Mouse (Mus musculus): ENCODE measurements around the gene Ankrd22. TPM values are rescaled to one million over a fixed set of nuclear protein-coding genes. Genes with fewer than 3 reads are reported as not detected.

Gene Ankrd22
- polyA plus RNA-seq, 1 experiment from 2014 or later = 0.14 TPM

DNA sequence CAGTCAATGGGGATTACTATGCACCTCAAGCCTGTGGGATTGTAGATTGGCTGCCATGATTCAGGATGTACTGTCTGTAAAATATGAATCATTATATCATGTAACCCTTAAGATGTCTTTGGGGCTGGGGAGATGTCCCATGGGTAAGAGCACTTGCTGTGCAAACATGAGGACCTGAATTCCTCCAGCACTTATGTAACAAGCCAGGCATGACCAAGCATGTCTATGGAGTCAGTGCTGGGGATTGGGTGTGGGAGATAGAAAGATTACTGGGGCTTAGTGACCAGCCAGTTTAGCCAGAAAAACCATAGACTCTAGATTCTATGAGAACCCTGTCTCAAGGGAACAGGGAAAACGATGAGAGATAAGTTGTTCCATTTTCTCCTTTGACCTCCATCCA, 46.8 kb downstream of the Ankrd22 start:
- DNase-seq (ENCODE audit: low spot score) (no peak), ATAC-seq (no peak)
- TF ChIP-seq CTCF (IDR thresholded peaks at IDR 0.05) (no peak), EP300 (IDR thresholded peaks at IDR 0.05) (no peak)
- H3K4me3 ChIP-seq (ENCODE audit: low read depth, low read length) = no peak overlapping the region
- no peaks in the 10 kb centered on the region for H3K9me3 ChIP-seq (ENCODE audit: low read length)
- no peak overlapping the region for H3K4me2 ChIP-seq (replicated peaks; ENCODE audit: low read depth, low read length)
- no peak overlapping the region for H3K9ac ChIP-seq (replicated peaks; ENCODE audit: low read depth)
- no peak overlapping the region for H3K27ac ChIP-seq (ENCODE audit: low read length)
- H3K4me1 ChIP-seq (ENCODE audit: insufficient read depth, low read depth, low read length) = no peaks in the 10 kb centered on the region
- WGBS = 61% methylated on average over 1 of the region's 1 CpGs
- no peaks in the 10 kb centered on the region for H3K27me3 ChIP-seq (replicated peaks; ENCODE audit: insufficient read depth, low read length)
- no peaks in the 10 kb centered on the region for H3K36me3 ChIP-seq (ENCODE audit: insufficient read depth, low read length)

DNA sequence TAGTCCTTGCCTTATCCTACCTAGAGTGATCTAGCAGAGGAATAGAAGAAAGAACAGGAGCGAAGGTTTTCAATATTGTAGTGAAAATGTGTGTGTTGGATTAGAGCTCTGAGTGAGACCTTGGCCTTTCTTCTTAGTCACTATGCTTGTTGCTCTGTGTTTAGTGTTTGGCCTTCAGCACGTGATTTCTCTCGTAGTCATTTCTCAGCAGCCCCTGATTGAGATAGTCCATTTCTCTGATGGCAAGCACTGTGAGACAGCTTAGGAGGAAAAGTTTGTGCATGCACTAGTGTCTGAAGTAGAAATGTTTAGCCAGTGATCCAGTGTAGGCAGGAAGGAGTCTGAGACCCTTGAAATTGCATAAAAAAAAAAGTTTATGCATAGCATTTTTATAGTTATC, 61.0 kb downstream of the Ankrd22 start:
- no peaks in the 10 kb centered on the region for H3K9me3 ChIP-seq (ENCODE audit: low read length)
- H3K27me3 ChIP-seq (replicated peaks; ENCODE audit: insufficient read depth, low read length) = no peaks in the 10 kb centered on the region
- TF ChIP-seq EP300 (IDR thresholded peaks at IDR 0.05) = no peak
- TF ChIP-seq CTCF (IDR thresholded peaks at IDR 0.05) = no peak
- H3K36me3 ChIP-seq (ENCODE audit: insufficient read depth, low read length) = no peaks in the 10 kb centered on the region
- ATAC-seq (no peak), DNase-seq (ENCODE audit: low spot score) (no peak)
- no peak overlapping the region for H3K9ac ChIP-seq (replicated peaks; ENCODE audit: low read depth)
- H3K4me2 ChIP-seq (replicated peaks; ENCODE audit: low read depth, low read length) = no peak overlapping the region
- H3K4me3 ChIP-seq (ENCODE audit: low read depth, low read length) = no peak overlapping the region
- no peak overlapping the region for H3K27ac ChIP-seq (ENCODE audit: low read length)
- 89% methylated on average over 3 of the region's 3 CpGs for WGBS
- no peaks in the 10 kb centered on the region for H3K4me1 ChIP-seq (ENCODE audit: insufficient read depth, low read depth, low read length)

DNA sequence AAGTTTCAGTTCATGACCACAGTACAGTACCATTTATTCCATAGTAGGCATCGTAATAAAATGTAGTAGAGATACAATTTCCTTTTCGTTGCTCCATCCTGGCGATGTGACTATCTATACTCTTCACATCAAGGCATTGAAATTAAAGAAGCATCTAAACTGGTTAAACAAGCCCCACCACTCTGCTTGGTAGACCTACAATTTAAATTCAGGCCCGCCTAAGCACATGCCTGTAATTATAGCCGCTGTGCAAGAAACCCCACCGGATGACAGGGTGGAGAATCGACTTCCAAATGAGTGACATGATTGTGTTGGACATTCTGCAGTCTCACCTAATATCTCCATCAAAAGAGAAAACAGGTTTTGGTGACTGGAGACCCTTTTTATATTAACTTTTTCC, 64.0 kb downstream of the Ankrd22 start:
- DNase-seq (ENCODE audit: low spot score) = no peak
- H3K9me3 ChIP-seq (ENCODE audit: low read length) = no peaks in the 10 kb centered on the region
- WGBS = 87% methylated on average over 7 of the region's 7 CpGs
- no peak overlapping the region for H3K27ac ChIP-seq (ENCODE audit: low read length)
- ATAC-seq = no peak
- no peak overlapping the region for H3K4me3 ChIP-seq (ENCODE audit: low read depth, low read length)
- TF ChIP-seq EP300 (IDR thresholded peaks at IDR 0.05) = no peak
- TF ChIP-seq CTCF (IDR thresholded peaks at IDR 0.05) = no peak
- H3K9ac ChIP-seq (replicated peaks; ENCODE audit: low read depth) = no peak overlapping the region
- H3K27me3 ChIP-seq (replicated peaks; ENCODE audit: insufficient read depth, low read length) = no peaks in the 10 kb centered on the region
- H3K4me1 ChIP-seq (ENCODE audit: insufficient read depth, low read depth, low read length) = no peaks in the 10 kb centered on the region
- H3K4me2 ChIP-seq (replicated peaks; ENCODE audit: low read depth, low read length) = no peak overlapping the region
- H3K36me3 ChIP-seq (ENCODE audit: insufficient read depth, low read length) = no peaks in the 10 kb centered on the region

DNA sequence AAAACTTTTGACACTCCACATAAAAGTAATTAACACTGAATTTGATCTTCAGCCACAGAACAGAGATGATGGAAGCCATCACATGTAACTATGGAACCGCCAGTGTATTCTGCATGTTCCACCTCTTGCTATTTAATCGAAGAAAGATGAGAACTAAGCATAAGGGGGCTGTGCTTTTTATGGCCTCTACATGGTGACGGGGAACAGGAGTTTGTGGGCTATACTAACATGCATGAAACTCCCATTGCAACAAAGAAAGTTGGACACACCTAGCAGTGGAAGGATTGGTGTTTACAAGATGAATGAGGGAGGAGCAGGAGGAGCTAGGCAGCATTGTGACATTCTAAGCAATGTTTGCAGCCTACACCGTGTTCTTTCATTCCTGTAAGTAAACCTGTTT, 65.2 kb downstream of the Ankrd22 start, which contains the start of gene Lipm:
TSS of gene Lipm (plus strand) at position 301 of the 400 bp plus-strand sequence.
- Histone ChIP-seq H3K36me3 (ENCODE audit: insufficient read depth, low read length) (no peaks in the 10 kb centered on the region), H3K9ac (replicated peaks; ENCODE audit: low read depth) (no peak within 1 kb of the TSS), H3K4me1 (ENCODE audit: insufficient read depth, low read depth, low read length) (no peaks in the 10 kb centered on the region), H3K9me3 (ENCODE audit: low read length) (no peaks in the 10 kb centered on the region), H3K27ac (ENCODE audit: low read length) (no peak within 1 kb of the TSS), H3K4me3 (ENCODE audit: low read depth, low read length) (no peak within 1 kb of the TSS), H3K4me2 (replicated peaks; ENCODE audit: low read depth, low read length) (no peak within 1 kb of the TSS), H3K27me3 (replicated peaks; ENCODE audit: insufficient read depth, low read length) (no peaks in the 10 kb centered on the region)
- WGBS = 80% methylated on average over 4 of the region's 4 CpGs
- no peak for DNase-seq (ENCODE audit: low spot score)
- TF ChIP-seq EP300 (IDR thresholded peaks at IDR 0.05) (no peak), CTCF (IDR thresholded peaks at IDR 0.05) (no peak)
- no peak for ATAC-seq

DNA sequence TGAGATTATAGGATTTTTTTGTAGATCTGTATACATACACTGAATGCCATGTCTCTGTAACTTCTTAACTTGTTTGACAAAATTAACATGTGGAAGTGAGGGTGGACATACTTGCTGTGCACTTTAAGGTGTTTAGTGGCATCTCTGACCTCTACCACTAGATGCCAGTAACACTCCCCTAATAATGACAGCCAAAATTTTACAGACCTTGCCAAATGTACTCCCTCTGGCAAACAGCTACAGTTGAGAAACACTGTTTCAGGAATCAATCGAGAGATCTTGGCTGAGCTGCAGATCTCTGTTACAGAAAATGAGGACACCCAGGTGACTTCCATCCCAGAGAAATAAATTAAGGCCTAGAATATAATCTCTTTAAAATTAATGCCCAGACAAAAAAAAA, 69.6 kb downstream of the Ankrd22 start:
- no peak for TF ChIP-seq EP300 (IDR thresholded peaks at IDR 0.05)
- TF ChIP-seq CTCF (IDR thresholded peaks at IDR 0.05) = no peak
- Histone ChIP-seq H3K4me3 (ENCODE audit: low read depth, low read length) (no peak overlapping the region), H3K36me3 (ENCODE audit: insufficient read depth, low read length) (no peaks in the 10 kb centered on the region), H3K27me3 (replicated peaks; ENCODE audit: insufficient read depth, low read length) (no peaks in the 10 kb centered on the region), H3K4me2 (replicated peaks; ENCODE audit: low read depth, low read length) (no peak overlapping the region), H3K9ac (replicated peaks; ENCODE audit: low read depth) (no peak overlapping the region), H3K9me3 (ENCODE audit: low read length) (no peaks in the 10 kb centered on the region), H3K27ac (ENCODE audit: low read length) (no peak overlapping the region), H3K4me1 (ENCODE audit: insufficient read depth, low read depth, low read length) (no peaks in the 10 kb centered on the region)
- ATAC-seq (no peak), DNase-seq (ENCODE audit: low spot score) (no peak)
- 41% methylated on average over 1 of the region's 1 CpGs for WGBS

DNA sequence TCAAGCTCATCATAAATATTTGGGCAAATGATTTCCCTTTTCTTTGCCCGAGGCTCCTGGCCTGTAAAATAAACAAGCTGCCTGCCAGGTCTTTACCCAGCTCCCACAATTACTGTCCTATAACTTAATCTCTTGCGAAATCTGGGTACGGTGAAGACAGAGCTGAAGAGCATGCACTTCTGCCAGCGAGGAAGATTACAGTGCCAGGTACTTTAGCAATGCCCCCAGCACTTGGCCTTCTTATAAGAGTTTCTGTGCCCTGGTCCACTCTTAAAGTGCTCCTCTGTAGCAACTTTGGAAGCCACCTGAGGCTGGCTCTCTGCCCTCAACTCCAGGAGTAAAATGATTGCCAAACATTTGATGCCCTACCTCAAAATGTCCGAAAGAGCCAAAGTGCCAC, 70.5 kb downstream of the Ankrd22 start:
- no peaks in the 10 kb centered on the region for H3K9me3 ChIP-seq (ENCODE audit: low read length)
- TF ChIP-seq EP300 (IDR thresholded peaks at IDR 0.05) (no peak), CTCF (IDR thresholded peaks at IDR 0.05) (no peak)
- no peaks in the 10 kb centered on the region for H3K36me3 ChIP-seq (ENCODE audit: insufficient read depth, low read length)
- no peak overlapping the region for H3K4me3 ChIP-seq (ENCODE audit: low read depth, low read length)
- 39% methylated on average over 5 of the region's 5 CpGs for WGBS
- DNase-seq (ENCODE audit: low spot score) (no peak), ATAC-seq (no peak)
- H3K4me2 ChIP-seq (replicated peaks; ENCODE audit: low read depth, low read length) = no peak overlapping the region
- H3K27me3 ChIP-seq (replicated peaks; ENCODE audit: insufficient read depth, low read length) = no peaks in the 10 kb centered on the region
- H3K4me1 ChIP-seq (ENCODE audit: insufficient read depth, low read depth, low read length) = no peaks in the 10 kb centered on the region
- H3K27ac ChIP-seq (ENCODE audit: low read length) = no peak overlapping the region
- no peak overlapping the region for H3K9ac ChIP-seq (replicated peaks; ENCODE audit: low read depth)

DNA sequence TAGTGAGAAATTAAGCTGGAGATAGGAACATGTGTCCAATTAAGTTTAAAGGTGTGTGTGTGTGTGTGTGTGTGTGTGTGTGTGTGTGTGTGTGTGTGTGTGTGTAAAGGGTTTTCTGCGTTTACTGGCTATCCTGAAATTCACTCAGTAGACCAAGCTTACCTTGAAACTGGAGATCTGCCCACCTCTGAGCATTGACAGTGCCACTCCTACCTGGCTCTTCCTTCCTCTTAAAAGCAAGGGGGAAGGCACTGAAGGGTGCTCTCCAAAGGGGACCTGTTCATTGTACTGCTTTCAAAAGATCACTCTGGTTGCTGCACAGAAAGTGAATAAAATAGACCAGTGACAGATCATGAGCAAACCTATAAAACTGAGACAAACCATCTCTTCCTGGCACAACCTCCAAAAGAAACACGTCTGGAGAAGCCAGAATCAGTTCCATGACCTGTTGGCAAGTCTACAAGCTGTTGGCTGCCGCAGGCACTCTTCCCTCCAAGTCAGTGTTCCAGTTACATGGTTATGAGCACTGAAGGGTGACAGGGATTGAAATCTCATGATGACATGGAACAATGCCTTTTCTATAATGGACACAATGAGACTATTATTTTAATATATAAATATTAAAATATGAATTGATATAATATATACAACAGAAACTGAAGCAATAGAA, 76.7 kb downstream of the Ankrd22 start:
- no peak for ATAC-seq
- 65% methylated on average over 3 of the region's 3 CpGs for WGBS
- H3K9me3 ChIP-seq (ENCODE audit: low read length) = no peaks in the 10 kb centered on the region
- no peak for TF ChIP-seq CTCF (IDR thresholded peaks at IDR 0.05)
- no peak for TF ChIP-seq EP300 (IDR thresholded peaks at IDR 0.05)
- no peak overlapping the region for H3K4me2 ChIP-seq (replicated peaks; ENCODE audit: low read depth, low read length)
- H3K27me3 ChIP-seq (replicated peaks; ENCODE audit: insufficient read depth, low read length) = no peaks in the 10 kb centered on the region
- H3K4me1 ChIP-seq (ENCODE audit: insufficient read depth, low read depth, low read length) = no peaks in the 10 kb centered on the region
- DNase-seq (ENCODE audit: low spot score) = no peak
- H3K4me3 ChIP-seq (ENCODE audit: low read depth, low read length) = no peak overlapping the region
- H3K27ac ChIP-seq (ENCODE audit: low read length) = no peak overlapping the region
- H3K36me3 ChIP-seq (ENCODE audit: insufficient read depth, low read length) = no peaks in the 10 kb centered on the region
- H3K9ac ChIP-seq (replicated peaks; ENCODE audit: low read depth) = no peak overlapping the region
